Mouse (Mus musculus) CH12.LX (cell line): ENCODE results near the gene Olfr612. TPM values are rescaled to one million over a fixed set of nuclear protein-coding genes. Genes with fewer than 3 reads are reported as not detected.
"Not testable (repeated sequence)": the region's sequence is repeated elsewhere in the genome, so short reads cannot be mapped to it uniquely, and the experiment has no call there.

Experiments
- DNase-seq: peaks from one replicate; pipeline ENCODE4 v3.0.0-alpha.2; 2013; ENCODE audit errors: extremely low read depth
- H3K27ac ChIP-seq: 2 replicates; pipeline ENCODE4 v1.5.1; 2012; ENCODE audit warnings: low read depth, mild to moderate bottlenecking, control low read depth, moderate library complexity; ENCODE audit not compliant: insufficient read depth
- H3K27me3 ChIP-seq: replicated peaks from 2 replicates; pipeline ENCODE3; 2012; ENCODE audit warnings: inconsistent platforms
- H3K36me3 ChIP-seq, 2 experiments: replicated peaks in 1 of 2; 2 replicates each; pipeline versions ENCODE3 to v1.6.1; 2012; ENCODE audit warnings: inconsistent platforms in 1 of 2, low read length in 1 of 2, mild to moderate bottlenecking in 1 of 2, mixed read lengths in 1 of 2, moderate library complexity in 1 of 2; ENCODE audit not compliant: control insufficient read depth in 1 of 2, insufficient read depth in 1 of 2
- H3K4me1 ChIP-seq, 2 experiments: 2 replicates each; pipeline ENCODE4 v1.6.1; 2012; ENCODE audit warnings: inconsistent platforms in 1 of 2, moderate library complexity in 1 of 2; ENCODE audit not compliant: insufficient read depth in 2 of 2, control insufficient read depth in 1 of 2
- H3K4me2 ChIP-seq: 2 replicates; pipeline ENCODE4 v1.6.1; 2012; ENCODE audit warnings: low read depth, mild to moderate bottlenecking, control low read depth; ENCODE audit not compliant: poor library complexity, insufficient read depth, severe bottlenecking
- H3K4me3 ChIP-seq, 3 experiments: fragments of 150-350 bp in 1 of 3; sonication (generic) in 1 of 3; replicated peaks in 1 of 3; 2 replicates each; pipeline versions ENCODE3 to v1.5.1; 2011 to 2012; ENCODE audit warnings: low read depth in 2 of 3, low read length in 2 of 3, mild to moderate bottlenecking in 2 of 3, moderate library complexity in 2 of 3, control low read depth in 1 of 3, improper control_type of control experiment in 1 of 3, inconsistent platforms in 1 of 3, mixed read lengths in 1 of 3; ENCODE audit not compliant: poor library complexity in 1 of 3
- H3K79me2 ChIP-seq: replicated peaks from 2 replicates; pipeline ENCODE4 v1.6.1; 2012; ENCODE audit warnings: mild to moderate bottlenecking, moderate library complexity; ENCODE audit not compliant: control insufficient read depth, poor library complexity, insufficient read depth, severe bottlenecking; ENCODE audit errors: extremely low read depth
- H3K9ac ChIP-seq: 2 replicates; pipeline ENCODE4 v1.6.1; 2012; ENCODE audit warnings: low read depth, mild to moderate bottlenecking, control low read depth, moderate library complexity; ENCODE audit not compliant: insufficient read depth
- H3K9me3 ChIP-seq: replicated peaks from 2 replicates; pipeline ENCODE3; 2012; ENCODE audit warnings: low read length, inconsistent platforms, mixed read lengths
- BHLHE40 ChIP-seq: IDR thresholded peaks from 2 replicates; pipeline ENCODE4 v1.6.1; 2011; ENCODE audit warnings: mild to moderate bottlenecking, low read depth, low read length, improper control_type of control experiment
- CHD1 ChIP-seq: IDR thresholded peaks from 2 replicates; pipeline ENCODE4 v1.6.1; 2012; ENCODE audit warnings: low read depth, low read length, improper control_type of control experiment, inconsistent platforms
- CHD2 ChIP-seq: IDR thresholded peaks from 2 replicates; pipeline ENCODE4 v1.6.1; 2011; ENCODE audit warnings: low read length, improper control_type of control experiment
- E2F4 ChIP-seq: IDR thresholded peaks from 2 replicates; pipeline ENCODE4 v1.6.1; 2011; ENCODE audit warnings: low read depth, low read length, improper control_type of control experiment; ENCODE audit not compliant: insufficient replicate concordance
- EP300 ChIP-seq: IDR thresholded peaks from 2 replicates; pipeline ENCODE4 v1.6.1; 2011; ENCODE audit warnings: low read length, improper control_type of control experiment
- GABPA ChIP-seq: IDR thresholded peaks from 2 replicates; pipeline ENCODE4 v1.6.1; 2012; ENCODE audit warnings: low read depth, low read length, improper control_type of control experiment, inconsistent platforms; ENCODE audit not compliant: insufficient replicate concordance
- HCFC1 ChIP-seq: IDR thresholded peaks from 2 replicates; pipeline ENCODE4 v1.6.1; 2012; ENCODE audit warnings: low read depth, mild to moderate bottlenecking, inconsistent platforms, low read length, improper control_type of control experiment
- MYC ChIP-seq: IDR thresholded peaks from 2 replicates; pipeline ENCODE4 v1.6.1; 2011; ENCODE audit warnings: low read depth, mild to moderate bottlenecking, improper control_type of control experiment, low read length
- RAD21 ChIP-seq: IDR thresholded peaks from 2 replicates; pipeline ENCODE4 v1.6.1; 2011; ENCODE audit warnings: low read depth, mild to moderate bottlenecking, low read length, improper control_type of control experiment, moderate library complexity
- TBP ChIP-seq: conservative IDR thresholded peaks from 2 replicates; pipeline ENCODE4 v1.6.1; 2011; ENCODE audit warnings: low read depth, low read length, improper control_type of control experiment
- TCF12 ChIP-seq: IDR thresholded peaks from 2 replicates; pipeline ENCODE4 v1.6.1; 2014; ENCODE audit warnings: low read depth, mild to moderate bottlenecking, inconsistent platforms, low read length, improper control_type of control experiment
- UBTF ChIP-seq: IDR thresholded peaks from 2 replicates; pipeline ENCODE4 v1.6.1; 2012; ENCODE audit warnings: low read depth, mild to moderate bottlenecking, inconsistent platforms, low read length, improper control_type of control experiment, moderate library complexity
- USF1 ChIP-seq: IDR thresholded peaks from 2 replicates; pipeline ENCODE4 v1.6.1; 2014; ENCODE audit warnings: low read depth, mild to moderate bottlenecking, inconsistent platforms, low read length, improper control_type of control experiment
- ZC3H11A ChIP-seq: IDR thresholded peaks from 2 replicates; pipeline ENCODE4 v1.6.1; 2012; ENCODE audit warnings: low read depth, mild to moderate bottlenecking, inconsistent platforms, low read length, improper control_type of control experiment
- dilution Hi-C: fragments of 300-500 bp; cut with MboI; formaldehyde crosslinking; loops from 2 replicates; pipeline ENCODE4 v1.14.3; 2020; ENCODE audit warnings: low sequenced_read_pairs; ENCODE audit not compliant: extremely low pct_unique_long_range_greater_than_20kb, extremely low pct_ligation_motif_present
- in situ Hi-C: fragments of 300-500 bp; cut with MboI; formaldehyde crosslinking; loops from 3 replicates; pipeline ENCODE4 v1.14.3; 2019; ENCODE audit warnings: low sequenced_read_pairs, low pct_ligation_motif_present, low pct_unique_long_range_greater_than_20kb, mixed read lengths
- polyA plus RNA-seq: library from polyadenylated mRNA; unstranded; fragments of >175 nt; gene quantifications from 2 replicates; pipeline ENCODE4 v1.2.1, GENCODE M21; 2012; ENCODE audit warnings: low read depth; ENCODE audit not compliant: insufficient read length
- total RNA-seq, 2 experiments: library from RNA; depleted of rRNA; stranded (reverse); fragments of 300-350 nt in 1 of 2; fragments of >200 nt in 1 of 2; gene quantifications; 2 replicates each; pipeline ENCODE4 v1.2.3; 2012 to 2014

Olfr612 gene
- total and polyA plus RNA-seq, 3 experiments: not detected

- no peaks in the 10 kb centered on the region for H3K79me2 ChIP-seq
- TF ChIP-seq HCFC1: no peak
- TF ChIP-seq TCF12: no peak
- TF ChIP-seq, all 38 proteins: peak for 0
- Histone ChIP-seq H3K36me3 (no peaks in the 10 kb centered on the region), H3K4me2 (no peak within 1 kb of the TSS), H3K27me3 (no peaks in the 10 kb centered on the region), H3K27ac (no peak within 1 kb of the TSS), H3K9ac (no peak within 1 kb of the TSS), H3K9me3 (no peaks in the 10 kb centered on the region), H3K4me1 (no peaks in the 10 kb centered on the region), H3K4me3 (no peak within 1 kb of the TSS)
- in situ Hi-C loops: no loop called here
- dilution Hi-C loops: no loop called here
- DNase-seq: no peak
Measured at GRCm38 (mm10) chr7:103569043-103569442, 26.5 kb upstream of the Olfr612 start, which contains the start of gene Olfr616. Olfr616 (minus strand) TSS chr7:103569143.

- no peaks in the 10 kb centered on the region for H3K79me2 ChIP-seq
- H3K36me3 ChIP-seq: no peaks in the 10 kb centered on the region
- H3K9ac ChIP-seq: no peak within 1 kb of the TSS
- no peak within 1 kb of the TSS for H3K4me3 ChIP-seq
- H3K4me1 ChIP-seq: no peaks in the 10 kb centered on the region
- no peak within 1 kb of the TSS for H3K4me2 ChIP-seq
- H3K27ac ChIP-seq: no peak within 1 kb of the TSS
- TF ChIP-seq CHD2: no peak
- TF ChIP-seq BHLHE40: no peak
- no peak for TF ChIP-seq USF1
- no peak for TF ChIP-seq TBP
- TF ChIP-seq CHD1: no peak
- no peak for TF ChIP-seq UBTF
- dilution Hi-C loops (no loop called here), in situ Hi-C loops (no loop called here)
- no peaks in the 10 kb centered on the region for H3K27me3 ChIP-seq
- no peaks in the 10 kb centered on the region for H3K9me3 ChIP-seq
- DNase-seq: no peak
Measured at GRCm38 (mm10) chr7:103555779-103556178, 13.3 kb upstream of the Olfr612 start, which contains the start of gene Olfr615. Olfr615 (plus strand) TSS chr7:103556079.

GRCm38 (mm10) chr7:103547774-103548173 is 5.3 kb upstream of the Olfr612 start, which contains the start of gene Olfr613:
Olfr613 (plus strand) TSS chr7:103548074.
- Histone ChIP-seq H3K4me2 (no peak within 1 kb of the TSS), H3K79me2 (no peaks in the 10 kb centered on the region), H3K9ac (no peak within 1 kb of the TSS), H3K27ac (no peak within 1 kb of the TSS), H3K4me3 (no peak within 1 kb of the TSS), H3K27me3 (no peaks in the 10 kb centered on the region), H3K9me3 (no peaks in the 10 kb centered on the region), H3K4me1 (no peaks in the 10 kb centered on the region), H3K36me3 (no peaks in the 10 kb centered on the region)
- in situ Hi-C loops: no loop called here
- TF ChIP-seq CHD2 (no peak), MYC (no peak), USF1 (no peak), E2F4 (no peak), ZC3H11A (no peak), EP300 (no peak), GABPA (no peak), RAD21 (no peak)
- dilution Hi-C loops: no loop called here
- DNase-seq: no peak

- H3K4me3 ChIP-seq, H3K4me1 ChIP-seq, H3K9ac ChIP-seq, H3K27ac ChIP-seq, dilution Hi-C loops, DNase-seq, H3K27me3 ChIP-seq, H3K9me3 ChIP-seq, in situ Hi-C loops, H3K4me2 ChIP-seq, H3K79me2 ChIP-seq, H3K36me3 ChIP-seq: not testable (repeated sequence)
Measured at GRCm38 (mm10) chr7:103520746-103521145, 21.8 kb downstream of the Olfr612 start, which contains the start of gene Olfr611. Olfr611 (minus strand) TSS chr7:103520846.
